Mouse (Mus musculus) heart, postnatal 0 days (tissue): ENCODE data around the gene Efhd2.

Experiments used
- CTCF ChIP-seq: IDR thresholded peaks from 2 replicates; pipeline ENCODE4 v1.5.1; 2016; ENCODE audit warnings: antibody characterized with exemption, control low read depth, low read depth
- EP300 ChIP-seq: IDR thresholded peaks from 2 replicates; pipeline ENCODE4 v1.6.1; 2016; ENCODE audit warnings: antibody characterized with exemption, low read depth

DNA sequence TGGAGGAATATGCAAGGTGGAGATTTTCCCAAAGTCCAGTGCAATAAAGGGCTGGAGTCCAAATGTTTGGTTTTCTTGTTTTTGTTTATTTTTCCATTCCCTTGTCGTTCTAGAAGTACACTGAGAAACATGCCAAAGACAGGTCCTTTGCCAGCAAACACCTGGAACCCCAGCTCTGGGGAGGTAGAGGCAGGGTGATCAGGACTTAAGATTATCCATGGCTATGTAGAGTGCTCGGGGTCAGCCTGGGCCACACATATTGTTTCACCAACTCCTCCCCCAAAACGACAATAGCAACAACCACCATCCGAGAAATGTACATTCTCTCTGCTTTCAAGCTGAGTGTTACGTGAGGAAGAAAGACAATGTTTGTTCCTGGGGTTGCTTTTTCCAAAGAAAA, 48.7 kb downstream of the Efhd2 start, which contains the start of gene Cela2a:
- TF ChIP-seq CTCF: no peak
- TF ChIP-seq EP300: no peak
